Mouse (Mus musculus) liver, embryonic 14.5 days (tissue): ENCODE data around the gene Diablo. TPM values are rescaled to one million over a fixed set of nuclear protein-coding genes. Genes with fewer than 3 reads are reported as not detected.
"Not testable (repeated sequence)": the region's sequence is repeated elsewhere in the genome, so short reads cannot be mapped to it uniquely, and the experiment has no call there.

Experiments
- ATAC-seq: fragments of 200-750 bp; cut with Nextera tagmentation; 2 replicates; pipeline ENCODE4 v1.8.0; 2017; ENCODE audit warnings: moderate number of reproducible peaks, mild to moderate bottlenecking, moderate library complexity; ENCODE audit not compliant: insufficient read depth
- DNase-seq, 3 experiments: peaks; one replicate each; pipeline ENCODE4 v3.0.0-alpha.2; 2012 to 2013; ENCODE audit warnings: low read depth in 3 of 3, low spot score in 3 of 3
- H3K27ac ChIP-seq: fragments of 300-500 bp; sonication (generic); 2 replicates; pipeline ENCODE4 v1.5.1; 2014; ENCODE audit warnings: moderate library complexity, mild to moderate bottlenecking, control low read depth, inconsistent platforms
- H3K27me3 ChIP-seq: fragments of 300-500 bp; sonication (generic); 2 replicates; pipeline ENCODE4 v1.6.1; 2014; ENCODE audit warnings: mild to moderate bottlenecking, low read length, moderate library complexity; ENCODE audit not compliant: control insufficient read depth, insufficient read depth
- H3K36me3 ChIP-seq: fragments of 300-500 bp; sonication (generic); replicated peaks from 2 replicates; pipeline ENCODE4 v1.6.1; 2014; ENCODE audit warnings: low read depth; ENCODE audit not compliant: control insufficient read depth, insufficient read depth
- H3K4me1 ChIP-seq, 2 experiments: fragments of 200-500 bp in 1 of 2; fragments of 300-500 bp in 1 of 2; sonication (generic) in 1 of 2; replicated peaks; 2 replicates each; pipeline ENCODE4 v1.6.1; 2012 to 2014; ENCODE audit warnings: antibody characterized with exemption in 1 of 2, inconsistent platforms in 1 of 2, low read length in 1 of 2; ENCODE audit not compliant: control insufficient read depth in 2 of 2, insufficient read depth in 2 of 2
- H3K4me2 ChIP-seq: fragments of 300-500 bp; sonication (generic); 2 replicates; pipeline ENCODE4 v1.6.1; 2014; ENCODE audit warnings: low read depth, mild to moderate bottlenecking, control low read depth, moderate library complexity
- H3K4me3 ChIP-seq, 2 experiments: fragments of 200-500 bp in 1 of 2; fragments of 300-500 bp in 1 of 2; sonication (generic) in 1 of 2; 2 replicates each; pipeline ENCODE4 v1.5.1; 2012 to 2014; ENCODE audit warnings: low read depth in 2 of 2, low read length in 2 of 2, mild to moderate bottlenecking in 2 of 2, control low read depth in 1 of 2, inconsistent platforms in 1 of 2, moderate library complexity in 1 of 2; ENCODE audit not compliant: insufficient read depth in 1 of 2
- H3K9ac ChIP-seq: fragments of 300-500 bp; sonication (generic); replicated peaks from 2 replicates; pipeline ENCODE4 v1.6.1; 2014; ENCODE audit warnings: mild to moderate bottlenecking, control low read depth, moderate library complexity
- H3K9me3 ChIP-seq: fragments of 300-500 bp; sonication (generic); 2 replicates; pipeline ENCODE4 v1.6.1; 2016; ENCODE audit warnings: low read length, mixed read lengths; ENCODE audit not compliant: control insufficient read depth
- CTCF ChIP-seq: IDR thresholded peaks from 2 replicates; pipeline ENCODE4 v1.5.1; 2016; ENCODE audit warnings: antibody characterized with exemption, low read depth, control low read depth
- EP300 ChIP-seq: IDR thresholded peaks from 2 replicates; pipeline ENCODE4 v1.6.1; 2016; ENCODE audit warnings: antibody characterized with exemption, low read depth
- WGBS: fragments of 180-500 bp; shearing (Covaris S2); extraction: QIAGEN DNeasy Blood & Tissue Kit; methylation state at CpG from one replicate; pipeline ENCODE4 v1.1.7; 2014; ENCODE audit not compliant: insufficient replicate concordance; 5-methylcytosine and 5-hydroxymethylcytosine counted together
- polyA plus RNA-seq, 2 experiments: library from polyadenylated mRNA; depleted of rRNA in 1 of 2; stranded (reverse) in 1 of 2; unstranded in 1 of 2; fragments of >200 nt; fragmentation: Nextera tagmentation in 1 of 2; extraction: Ambion mirVana in 1 of 2; gene quantifications; 2 replicates each; pipeline versions ENCODE4 v1.2.1 to v1.2.3; 2012 to 2014

Gene Diablo
- polyA plus RNA-seq, 2 experiments: 35.4 to 55.9 TPM

DNA sequence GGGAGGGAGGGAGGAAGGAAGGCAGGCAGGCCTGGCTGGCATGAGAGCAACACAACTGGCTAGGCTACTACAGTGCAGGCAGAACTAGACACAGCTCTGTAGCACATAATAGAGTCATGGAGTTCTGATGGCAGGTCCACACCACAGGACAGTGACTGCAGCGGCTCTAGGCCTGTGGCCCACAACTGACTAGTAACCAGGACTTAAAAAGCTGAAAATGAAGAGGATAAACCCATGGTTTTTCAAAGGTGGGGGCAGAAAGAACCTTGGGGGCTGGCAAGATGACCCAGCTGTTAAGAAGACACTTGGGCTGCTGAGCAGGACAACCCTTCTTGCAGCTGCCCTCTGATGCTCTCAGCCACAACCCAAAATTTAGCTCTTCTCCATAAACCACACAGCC lies 2.4 kb downstream of the Diablo start:
- no peak for ATAC-seq
- H3K27ac ChIP-seq: no peak overlapping the region
- peaks cover 5% of the 10 kb centered on the region; the same call in 1 of the 2 replicates for H3K36me3 ChIP-seq
- TF ChIP-seq CTCF: no peak
- no peak for TF ChIP-seq EP300
- no peak for DNase-seq
- H3K27me3 ChIP-seq: no peaks in the 10 kb centered on the region
- no peak overlapping the region for H3K9ac ChIP-seq
- H3K9me3 ChIP-seq: no peaks in the 10 kb centered on the region
- 79% methylated on average over 1 of the region's 1 CpGs for WGBS
- H3K4me2 ChIP-seq: no peak overlapping the region
- peaks cover 10 to 11% of the 10 kb centered on the region in 2 experiments for H3K4me1 ChIP-seq
- no peak overlapping the region for H3K4me3 ChIP-seq

DNA sequence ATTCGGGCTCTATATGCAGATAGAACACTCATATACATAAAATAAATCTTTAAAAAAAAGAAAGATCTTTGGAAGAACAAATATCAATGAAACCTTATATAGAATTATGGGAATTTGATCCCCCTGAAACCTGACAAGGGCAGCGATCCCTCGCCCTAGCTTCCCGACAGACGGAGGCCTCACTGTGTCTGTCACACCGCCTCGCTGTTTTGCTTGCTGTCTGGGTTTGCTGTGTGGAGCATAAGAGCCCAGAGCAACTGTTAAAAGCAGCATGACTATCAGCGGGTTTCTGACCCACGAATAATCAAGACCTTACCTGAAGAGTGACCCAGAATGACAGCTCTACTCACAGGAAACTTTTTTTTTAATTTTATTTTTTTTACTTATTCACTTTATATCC lies 3.3 kb downstream of the Diablo start:
- no peak for TF ChIP-seq EP300
- TF ChIP-seq CTCF: no peak
- no peaks in the 10 kb centered on the region for H3K9me3 ChIP-seq
- H3K4me3 ChIP-seq: no peak overlapping the region
- DNase-seq (no peak), ATAC-seq (no peak)
- WGBS: 83% methylated on average over 9 of the region's 9 CpGs
- H3K27me3 ChIP-seq: no peaks in the 10 kb centered on the region
- H3K27ac ChIP-seq: no peak overlapping the region
- no peak overlapping the region for H3K4me2 ChIP-seq
- peaks cover 5% of the 10 kb centered on the region; the same call in 1 of the 2 replicates for H3K36me3 ChIP-seq
- H3K9ac ChIP-seq: no peak overlapping the region
- peaks cover 10 to 11% of the 10 kb centered on the region in 2 experiments for H3K4me1 ChIP-seq

DNA sequence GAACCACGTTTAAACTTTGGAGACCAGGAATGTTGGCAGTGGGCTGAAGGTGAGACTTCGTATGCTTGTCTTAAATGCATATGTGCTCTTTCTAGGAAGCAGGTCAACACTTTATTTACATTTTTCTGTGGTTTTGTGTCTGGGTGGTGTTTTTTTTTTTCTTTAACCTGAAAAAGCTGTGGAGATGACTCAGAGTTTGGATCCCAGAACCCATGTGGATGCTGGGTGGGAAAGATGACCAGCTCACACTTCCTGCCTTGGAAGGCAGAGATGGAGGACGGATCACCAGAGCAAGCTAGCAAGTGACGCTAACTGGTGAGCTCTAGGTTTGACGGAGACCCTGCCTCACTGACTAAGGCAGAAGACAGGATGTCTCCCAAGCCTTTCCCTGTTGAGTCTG lies 9.1 kb downstream of the Diablo start:
- Histone ChIP-seq H3K4me3 (no peak overlapping the region), H3K9ac (no peak overlapping the region), H3K36me3 (peaks cover 5% of the 10 kb centered on the region; the same call in 1 of the 2 replicates), H3K9me3 (no peaks in the 10 kb centered on the region), H3K4me1 (peaks cover 0 to 7% of the 10 kb centered on the region in 2 experiments; a peak in 3 of 4 replicates), H3K27ac (no peak overlapping the region), H3K27me3 (no peaks in the 10 kb centered on the region), H3K4me2 (no peak overlapping the region)
- TF ChIP-seq EP300: no peak
- TF ChIP-seq CTCF: no peak
- 82% methylated on average over 5 of the region's 5 CpGs for WGBS
- no peak for DNase-seq
- ATAC-seq: no peak

DNA sequence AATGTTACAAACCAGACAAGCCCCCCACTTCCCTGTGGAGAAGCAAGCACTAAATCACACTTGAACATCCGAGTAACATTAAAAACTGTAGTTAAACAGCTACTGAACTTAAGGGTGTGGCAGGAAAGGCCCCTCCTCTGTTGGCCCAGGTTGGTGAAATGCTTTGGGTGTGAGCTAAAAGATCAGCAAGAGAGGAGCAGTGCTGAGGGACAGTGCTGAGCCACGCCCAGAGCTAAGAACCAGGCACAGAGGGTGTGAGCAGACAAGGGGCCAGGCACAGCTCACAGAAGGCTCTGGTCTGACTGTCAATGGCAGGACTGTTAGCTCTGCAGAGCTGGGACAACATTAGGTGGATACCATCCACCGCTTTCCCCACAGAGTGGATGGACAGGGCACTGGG lies 11.9 kb downstream of the Diablo start:
- H3K36me3 ChIP-seq: no peaks in the 10 kb centered on the region
- 38% methylated on average over 3 of the region's 3 CpGs for WGBS
- H3K27me3 ChIP-seq: peaks cover 21% of the 10 kb centered on the region
- H3K9me3 ChIP-seq: no peaks in the 10 kb centered on the region
- no peak overlapping the region for H3K4me3 ChIP-seq
- DNase-seq: peak in 1 of 3 experiments; percentile 28
- H3K4me2 ChIP-seq: no peak overlapping the region
- ATAC-seq: peak; percentile 66; the same call in 1 of the 2 replicates
- TF ChIP-seq CTCF (no peak), EP300 (no peak)
- no peak overlapping the region for H3K27ac ChIP-seq
- no peak overlapping the region for H3K9ac ChIP-seq
- H3K4me1 ChIP-seq: peaks cover 2 to 12% of the 10 kb centered on the region in 2 experiments; a peak in 3 of 4 replicates

DNA sequence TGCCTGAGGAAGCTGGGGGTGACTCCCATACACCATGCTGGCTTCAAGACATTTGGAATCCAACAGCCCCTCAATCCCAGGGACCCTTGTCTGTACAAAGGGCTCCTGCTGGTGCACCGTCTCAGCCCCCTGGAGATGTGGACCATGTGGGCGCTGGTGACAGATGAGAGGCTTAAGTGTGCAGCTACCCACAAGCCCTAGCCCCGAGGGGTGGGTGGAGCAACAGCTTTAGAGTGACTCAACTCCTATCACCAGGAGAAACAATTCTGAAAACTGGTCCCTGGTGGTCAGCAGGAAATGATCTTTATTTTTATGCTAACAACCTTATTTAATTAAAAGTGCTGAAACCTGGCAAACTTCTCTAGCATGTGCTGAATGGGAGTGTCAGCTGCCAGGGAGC lies 12.6 kb downstream of the Diablo start:
- not testable (repeated sequence) for H3K27ac ChIP-seq, DNase-seq, H3K4me2 ChIP-seq, H3K4me3 ChIP-seq, H3K9me3 ChIP-seq, H3K36me3 ChIP-seq, H3K9ac ChIP-seq, ATAC-seq
- Histone ChIP-seq H3K4me1 (peaks cover 2 to 12% of the 10 kb centered on the region in 2 experiments; a peak in 3 of 4 replicates), H3K27me3 (peaks cover 24% of the 10 kb centered on the region)
- 57% methylated on average over 3 of the region's 3 CpGs for WGBS
